Mouse (Mus musculus) 3134 (cell line): Measurements from ENCODE around the gene Skint8.
A peak's percentile ranks its signal among the peaks of the same experiment; 100 is the strongest.
"Not testable (repeated sequence)": the region's sequence is repeated elsewhere in the genome, so short reads cannot be mapped to it uniquely, and the experiment has no call there.

Experiments used
- DNase-seq: peaks from one replicate; pipeline ENCODE4 v3.0.0-alpha.2; 2011; ENCODE audit warnings: low spot score; ENCODE audit not compliant: insufficient read length; ENCODE audit errors: extremely low read depth

Skint8 gene

DNA sequence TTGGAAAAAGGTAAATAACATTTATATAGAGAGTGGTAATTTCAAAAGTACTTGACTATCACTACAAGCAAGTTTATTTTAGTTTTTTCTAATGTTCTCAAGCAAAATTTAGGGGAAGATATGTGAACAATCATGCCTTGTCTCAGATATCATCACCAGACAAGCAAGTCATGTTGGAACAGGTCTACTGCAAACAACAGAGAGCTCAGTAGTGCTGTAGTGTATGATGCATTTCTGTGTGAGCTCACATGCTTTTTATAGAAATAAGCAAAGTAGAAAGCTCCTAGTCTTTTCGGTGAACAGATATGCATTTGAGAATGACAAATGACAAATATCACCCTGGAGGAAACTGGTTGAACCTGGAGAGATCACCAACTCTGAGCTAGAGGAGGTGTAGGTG lies at the start of gene Skint8:
Skint8 (plus strand) TSS at position 301 of the 400 bp plus-strand sequence.
- no peak for DNase-seq

DNA sequence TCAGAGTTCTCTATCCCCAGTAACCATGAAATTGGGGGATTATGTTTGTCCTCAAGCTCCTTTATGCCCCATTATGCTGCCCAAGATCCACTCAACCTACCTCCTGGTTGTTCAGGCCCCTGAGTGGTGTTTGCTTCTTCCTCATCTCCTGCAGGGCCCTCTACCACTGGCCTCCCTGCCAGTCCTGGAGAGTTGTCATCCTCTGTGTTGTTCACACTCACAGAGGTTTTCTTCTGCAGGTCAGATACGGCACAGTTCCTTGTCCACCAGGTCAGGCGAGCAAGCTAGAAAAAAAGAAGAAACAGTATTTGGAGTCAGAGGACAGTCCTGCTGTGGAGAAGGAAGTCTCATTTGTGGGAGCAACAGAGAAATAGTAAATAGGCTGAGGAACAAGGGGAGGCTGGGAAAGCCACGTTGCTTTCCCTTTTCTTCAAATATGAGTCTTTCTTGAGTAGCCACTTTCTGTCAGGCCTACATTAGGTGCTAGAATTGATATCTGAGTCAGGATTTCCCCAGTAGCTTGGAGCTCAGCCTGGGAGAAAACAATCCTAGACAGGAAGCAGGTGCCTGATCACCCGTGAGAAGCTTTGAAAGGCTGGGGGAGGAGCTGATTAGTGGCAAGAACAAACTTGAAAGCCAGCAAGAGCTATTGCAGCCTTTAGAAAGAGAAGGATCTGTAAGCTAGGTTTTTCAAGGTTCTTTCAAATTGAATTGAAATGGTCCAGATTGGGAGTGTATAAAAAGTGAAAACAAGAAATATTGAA lies 38.9 kb upstream of the Skint8 start:
- no peak for DNase-seq

DNA sequence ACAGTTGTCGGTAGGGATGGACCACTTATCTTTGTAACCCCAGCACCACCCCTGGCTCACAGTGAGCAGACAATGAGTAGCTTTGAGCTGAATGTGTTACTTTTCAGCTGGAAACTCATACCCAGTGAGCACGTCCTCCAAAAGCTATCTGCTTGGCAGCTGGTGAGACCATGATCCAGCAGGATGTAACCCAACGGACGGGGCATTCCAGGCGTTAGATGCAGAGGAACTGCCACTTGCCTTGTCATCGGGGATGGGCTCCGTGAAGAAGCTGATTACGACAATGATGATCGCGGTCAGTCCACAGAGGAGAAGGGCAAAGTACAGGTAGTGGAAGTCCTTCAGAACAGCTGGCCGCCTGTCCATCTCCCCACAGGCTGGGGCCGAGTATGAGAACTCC lies 35.6 kb upstream of the Skint8 start:
- DNase-seq, result no peak

DNA sequence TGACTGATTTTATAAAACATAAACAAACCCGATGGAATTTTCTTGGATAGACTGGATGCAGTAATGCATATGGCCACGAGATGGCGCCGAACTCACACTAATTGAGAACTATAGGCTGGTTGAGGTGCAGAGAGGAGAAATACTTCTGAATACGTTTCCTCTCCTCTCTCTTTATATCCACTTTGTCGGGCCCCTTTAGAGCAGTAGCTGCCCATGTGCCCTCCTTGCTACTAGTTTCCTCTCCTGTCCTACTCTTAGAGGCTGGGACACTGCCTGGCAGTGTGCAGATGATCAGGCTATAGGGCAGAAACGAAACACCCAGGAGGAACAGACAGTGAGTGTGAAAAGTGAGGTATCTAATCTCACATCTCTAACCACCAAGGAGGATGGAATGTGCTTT lies 33.2 kb upstream of the Skint8 start:
- peak; percentile 11 for DNase-seq

DNA sequence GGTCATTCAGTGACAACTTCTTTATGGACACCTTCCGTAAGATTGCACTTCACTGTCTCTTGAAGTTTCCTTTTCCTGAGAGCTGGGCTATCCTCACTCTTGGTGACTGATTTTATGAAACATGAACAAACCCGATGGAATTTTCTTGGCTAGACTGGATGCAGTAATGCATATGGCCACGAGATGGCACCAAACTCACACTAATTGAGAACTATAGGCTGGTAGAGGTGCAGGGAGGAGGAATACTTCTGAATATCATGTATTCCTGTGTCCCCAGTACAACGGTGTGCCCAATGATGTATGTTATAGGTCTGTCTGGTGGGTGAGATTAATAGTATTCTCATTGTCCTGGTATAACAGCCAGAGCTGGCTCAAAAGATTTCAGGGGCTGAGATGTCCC lies 32.6 kb upstream of the Skint8 start:
- peak; percentile 22 for DNase-seq

DNA sequence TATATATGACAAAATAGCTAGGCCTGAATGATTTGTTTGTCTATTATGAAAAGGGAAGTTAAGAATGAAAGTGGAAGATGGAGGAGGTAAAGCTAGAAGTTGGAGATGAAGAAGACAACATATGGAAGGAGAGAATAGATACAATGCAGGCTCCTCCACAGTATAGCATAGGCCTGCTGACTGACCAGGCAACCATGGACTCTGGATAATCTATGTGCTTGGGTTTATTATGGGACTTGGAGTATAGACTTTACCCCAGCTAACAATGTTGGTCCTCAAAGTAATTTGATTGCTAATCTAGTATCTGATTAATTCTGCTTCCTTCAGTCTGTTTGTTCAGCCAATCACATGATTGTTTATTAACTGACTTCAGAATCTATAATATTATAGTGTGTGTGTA lies 27.1 kb upstream of the Skint8 start:
- DNase-seq, result no peak

DNA sequence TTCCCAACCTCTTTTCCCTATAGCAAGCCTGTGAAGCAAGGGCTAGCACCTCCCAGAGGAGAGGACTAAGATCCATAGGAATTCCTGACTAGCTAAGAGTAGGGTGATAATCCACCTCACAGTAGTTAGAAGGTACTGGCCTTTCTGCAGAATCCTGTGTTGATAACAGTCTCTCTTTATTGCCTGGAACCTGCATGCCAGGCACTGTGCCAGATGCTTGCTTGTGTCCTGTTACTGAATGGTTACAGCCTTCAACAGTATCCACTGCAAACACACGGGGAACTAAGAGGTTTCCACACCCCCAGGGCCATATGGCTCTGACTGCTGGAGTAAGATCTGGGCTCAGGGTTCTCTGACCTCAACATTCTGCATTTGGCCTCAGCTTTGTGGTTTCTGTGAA lies 21.4 kb upstream of the Skint8 start:
- DNase-seq, result no peak

DNA sequence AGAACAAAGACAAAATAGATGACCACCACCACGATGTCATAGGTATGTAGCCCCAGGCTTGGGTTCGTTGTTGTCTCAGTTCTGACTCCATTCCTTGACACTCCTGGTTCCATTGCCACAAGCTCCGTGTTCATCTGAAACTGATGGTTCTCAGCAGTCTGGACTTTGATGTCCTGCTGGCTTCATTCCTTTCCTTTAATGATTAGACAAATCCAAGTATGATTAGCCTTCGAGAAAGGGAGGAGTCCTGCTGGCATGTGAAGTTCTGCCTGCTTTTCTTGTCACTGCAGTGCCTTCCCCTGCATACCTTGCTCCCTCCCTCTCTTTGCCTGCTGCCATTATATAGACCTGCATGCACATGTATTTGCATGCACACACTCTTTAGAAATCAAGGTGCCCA lies 20.6 kb upstream of the Skint8 start:
- DNase-seq, result no peak

DNA sequence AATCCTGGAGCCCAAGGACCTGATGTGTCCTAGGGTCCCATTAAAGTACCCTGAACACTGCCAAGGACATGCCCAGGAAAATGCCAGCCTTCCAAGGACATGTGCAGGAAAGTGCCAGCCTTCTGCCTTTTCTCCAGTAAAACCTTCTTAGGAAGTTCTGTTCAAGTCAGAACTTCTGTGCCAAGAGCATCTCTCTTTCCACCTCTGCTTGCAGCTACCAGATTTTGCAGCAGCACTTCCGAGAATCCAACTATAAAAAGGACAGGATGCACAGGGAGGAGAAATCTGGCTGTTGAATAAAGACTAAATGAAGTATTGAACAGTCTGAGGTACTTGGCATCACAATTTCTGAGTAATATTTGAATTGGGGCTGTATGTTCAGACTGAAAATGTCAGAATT lies 18.7 kb upstream of the Skint8 start:
- not testable (repeated sequence) for DNase-seq

DNA sequence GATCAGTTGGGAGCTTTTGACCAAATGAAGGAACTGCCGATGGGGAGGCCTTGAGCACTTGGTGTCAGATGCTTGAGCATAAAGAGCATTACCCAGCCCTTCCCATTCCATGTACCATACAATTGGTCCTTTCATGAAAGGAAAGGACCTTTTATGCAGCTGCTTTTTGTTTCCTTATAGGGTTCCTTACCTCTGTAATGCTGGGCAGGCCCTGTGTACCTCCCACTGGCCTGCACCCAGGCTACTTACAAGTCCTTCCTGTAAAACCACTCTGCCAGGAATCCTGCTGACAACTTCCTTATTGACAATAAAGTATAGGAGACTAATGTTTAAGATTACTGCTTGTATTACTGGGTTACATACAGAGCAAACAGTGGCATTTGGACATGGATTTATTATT lies 17.7 kb upstream of the Skint8 start:
- no peak for DNase-seq

DNA sequence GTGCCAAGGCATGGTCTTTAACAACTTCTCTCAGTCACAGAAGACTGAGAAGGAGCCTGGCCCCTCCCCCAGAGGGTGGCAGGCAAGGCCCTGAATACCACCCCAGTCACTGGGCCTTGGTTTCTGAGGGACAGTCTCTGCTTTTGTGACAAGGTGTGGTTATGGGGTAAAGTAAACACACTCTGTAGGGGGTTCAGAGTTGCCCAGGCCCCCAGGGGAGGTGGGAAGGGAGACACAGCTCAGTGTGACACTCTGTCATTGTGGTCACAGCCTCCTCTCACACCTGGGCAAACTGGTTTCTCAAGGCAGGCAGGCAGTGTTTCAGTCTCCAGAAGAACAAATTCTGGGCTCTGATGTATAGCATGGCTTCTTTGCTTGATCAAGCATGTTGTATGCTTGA lies 16.4 kb upstream of the Skint8 start, which contains the start of gene Slc5a9:
Slc5a9 (minus strand) TSS at position 144 of the 400 bp plus-strand sequence.
- no peak for DNase-seq

DNA sequence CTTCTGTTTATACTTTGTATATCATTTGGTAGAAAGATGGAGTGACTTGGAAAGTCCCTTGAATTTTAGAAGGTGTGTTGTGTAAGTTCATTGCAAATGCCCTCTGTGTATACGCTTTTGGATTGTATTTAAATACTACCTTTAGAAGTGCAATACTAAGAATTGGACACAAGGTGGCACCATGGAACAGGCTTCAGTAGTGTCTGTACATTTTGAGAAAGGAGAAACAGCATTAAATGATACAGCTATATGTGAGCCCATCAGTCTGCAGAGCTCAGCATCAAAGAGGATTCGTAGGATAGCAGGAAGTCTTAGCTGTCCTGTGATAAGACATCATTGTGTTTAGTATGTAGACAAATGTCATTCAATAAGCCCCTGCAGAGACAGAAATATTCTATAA lies 11.3 kb upstream of the Skint8 start:
- no peak for DNase-seq

DNA sequence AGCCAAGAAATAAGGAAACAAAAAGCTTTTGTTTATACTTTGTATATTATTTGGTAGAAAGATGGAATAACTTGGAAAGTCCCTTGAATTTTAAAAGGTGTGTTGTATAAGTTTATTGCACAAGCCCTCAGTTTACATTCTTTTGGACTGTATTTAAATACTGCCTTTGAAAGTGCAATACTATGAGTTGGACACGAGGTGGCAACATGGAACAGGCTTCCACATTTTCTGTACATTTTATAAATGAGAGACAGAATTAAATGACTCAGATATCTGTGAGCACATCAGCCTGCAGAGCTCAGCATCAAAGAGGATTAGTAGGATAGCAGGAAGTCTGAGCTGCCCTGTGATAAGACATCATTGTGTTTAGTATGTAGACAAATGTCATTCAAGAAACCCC lies 42.1 kb downstream of the Skint8 start:
- DNase-seq, result no peak

DNA sequence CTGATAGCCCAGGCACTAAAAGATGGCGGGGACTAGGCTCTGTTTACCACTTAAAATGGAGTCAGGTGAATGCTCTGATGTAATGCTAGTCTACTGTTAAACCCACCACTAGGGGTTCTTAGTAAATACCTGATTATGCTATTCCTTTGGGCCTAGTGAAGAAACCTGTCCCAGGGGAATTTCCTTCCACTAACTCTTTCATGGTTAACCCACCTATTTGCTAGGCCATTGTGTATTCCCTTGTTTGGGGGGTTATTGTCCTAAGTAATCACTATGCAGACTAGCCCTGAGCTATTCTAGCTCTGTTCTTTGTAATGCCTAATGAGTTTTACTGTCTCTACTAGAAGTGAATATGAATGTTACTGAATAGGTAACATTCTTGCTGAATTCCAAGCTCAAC lies 44.0 kb downstream of the Skint8 start:
- not testable (repeated sequence) for DNase-seq

DNA sequence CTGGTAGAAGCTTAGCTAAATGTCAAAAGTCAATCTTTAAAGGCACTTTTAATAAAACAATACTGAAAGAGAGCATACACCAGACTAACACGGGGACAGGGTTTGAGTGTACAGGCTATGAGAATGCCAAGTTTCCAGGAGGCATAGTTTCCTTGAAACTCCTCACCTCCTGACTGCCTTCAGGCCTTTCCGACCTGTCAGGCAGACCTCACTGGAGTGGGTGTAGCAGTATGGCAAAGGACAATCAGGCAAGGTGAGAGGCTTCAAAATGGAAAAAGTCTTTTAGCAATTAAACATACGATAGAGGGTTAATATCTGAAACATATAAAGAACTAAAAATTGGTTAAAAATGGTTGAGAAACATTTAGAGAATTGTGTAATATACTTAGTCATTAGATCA lies 44.5 kb downstream of the Skint8 start:
- no peak for DNase-seq

DNA sequence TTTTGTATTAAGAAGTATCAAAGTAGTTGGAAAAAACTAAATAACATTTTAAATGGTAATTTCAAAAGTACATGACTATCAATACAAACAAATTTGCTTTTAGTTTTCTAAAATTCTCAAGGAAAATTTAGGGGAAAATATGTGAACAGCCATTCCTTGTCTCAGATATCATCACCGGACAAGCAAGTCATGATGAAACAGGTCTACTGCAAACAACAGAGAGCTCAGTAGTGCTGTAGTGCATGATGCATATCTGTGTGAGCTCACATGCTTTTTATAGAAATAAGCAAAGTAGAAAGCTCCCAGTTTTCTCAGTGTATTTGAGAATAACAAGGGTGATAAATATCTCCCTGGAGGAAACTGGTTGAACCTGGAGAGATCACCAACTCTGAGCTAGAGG lies 53.4 kb downstream of the Skint8 start, which contains the start of gene Skint7:
Skint7 (plus strand) TSS at position 301 of the 400 bp plus-strand sequence.
- DNase-seq, result no peak
